Mouse (Mus musculus) macrophage (primary cell): ENCODE data around the gene Gm11444. TPM values are rescaled to one million over a fixed set of nuclear protein-coding genes. Genes with fewer than 3 reads are reported as not detected.

Experiments
- polyA plus RNA-seq: library from polyadenylated mRNA; stranded (reverse); fragments of 250-400 nt; gene quantifications from 3 replicates; pipeline ENCODE4 v1.2.4, GENCODE M21; 2018; ENCODE audit warnings: inconsistent platforms

Gene Gm11444
- polyA plus RNA-seq, 1 experiment from 2014 or later: not detected

Other genes with a start within 250 kb of the Gm11444 start
- gene Tbx2, start 17.8 kb downstream of the Gm11444 start, polyA plus RNA-seq: 0.07 TPM in 1 of 3 replicates, not detected in the others
- gene Tbx4, start 36.1 kb upstream of the Gm11444 start, polyA plus RNA-seq: not detected in 3 replicates